Mouse (Mus musculus): Measurements from ENCODE around the gene Tbrg4. TPM values are rescaled to one million over a fixed set of nuclear protein-coding genes. Genes with fewer than 3 reads are reported as not detected.

The Tbrg4 gene
- polyA plus RNA-seq, 1 experiment from 2014 or later = 46.4 TPM

Other genes with a start within 250 kb of the Tbrg4 start
- 11.4 and 12.4 TPM in 2 replicates for gene Zmiz2, start 237.0 kb downstream of the Tbrg4 start, polyA plus RNA-seq (2015; fragmentation: Nextera tagmentation; extraction: Ambion mirVana)
- 5,533 and 6,211 TPM in 2 replicates for gene Ppia, start 210.6 kb downstream of the Tbrg4 start, polyA plus RNA-seq (2015; fragmentation: Nextera tagmentation; extraction: Ambion mirVana)
- 552 and 602 TPM in 2 replicates for gene H2afv, start 181.6 kb downstream of the Tbrg4 start, polyA plus RNA-seq (2015; fragmentation: Nextera tagmentation; extraction: Ambion mirVana)
- gene Purb, start 150.2 kb downstream of the Tbrg4 start, polyA plus RNA-seq (2015; fragmentation: Nextera tagmentation; extraction: Ambion mirVana) = 29.2 and 29.6 TPM in 2 replicates
- 1.0 and 1.4 TPM in 2 replicates for gene Myo1g, start 105.1 kb downstream of the Tbrg4 start, polyA plus RNA-seq (2015; fragmentation: Nextera tagmentation; extraction: Ambion mirVana)
- 79.0 and 89.6 TPM in 2 replicates for gene Ccm2, start 79.2 kb downstream of the Tbrg4 start, polyA plus RNA-seq (2015; fragmentation: Nextera tagmentation; extraction: Ambion mirVana)
- 2.0 and 3.7 TPM in 2 replicates for gene Nacad, start 20.0 kb downstream of the Tbrg4 start, polyA plus RNA-seq (2015; fragmentation: Nextera tagmentation; extraction: Ambion mirVana)
- gene Wap, start 12.6 kb upstream of the Tbrg4 start, polyA plus RNA-seq (2015; fragmentation: Nextera tagmentation; extraction: Ambion mirVana) = not detected in 2 replicates
- 10.8 and 11.7 TPM in 2 replicates for gene Ramp3, start 32.5 kb upstream of the Tbrg4 start, polyA plus RNA-seq (2015; fragmentation: Nextera tagmentation; extraction: Ambion mirVana)
- not detected in 2 replicates for gene Gm11983, start 211.6 kb upstream of the Tbrg4 start, polyA plus RNA-seq (2015; fragmentation: Nextera tagmentation; extraction: Ambion mirVana)